Mouse (Mus musculus) gastrocnemius, postnatal 14 days (tissue): ENCODE measurements around the gene Ly6g6d. TPM values are rescaled to one million over a fixed set of nuclear protein-coding genes. Genes with fewer than 3 reads are reported as not detected.
A peak's percentile ranks its signal among the peaks of the same experiment; 100 is the strongest.
"Not testable (repeated sequence)": the region's sequence is repeated elsewhere in the genome, so short reads cannot be mapped to it uniquely, and the experiment has no call there.

ENCODE experiments used
- DNase-seq: peaks from one replicate; pipeline ENCODE4 v3.0.0; 2021; ENCODE audit warnings: mixed read lengths
- intact Hi-C: fragments of 180-260 bp; cut with DNase I; formaldehyde crosslinking; loops from one replicate; pipeline ENCODE4 v1.15.1; 2025; ENCODE audit warnings: low total_unique reads
- total RNA-seq, 2 experiments: library from RNA; stranded (reverse); gene quantifications; 2 replicates each; pipeline ENCODE4 v1.2.3; 2021

The Ly6g6d gene
- total RNA-seq, 2 experiments from 2014 or later, result 0.64 TPM

GRCm38 (mm10) chr17:35052271-35052798, 25.5 kb downstream of the Ly6g6d start:
- intact Hi-C loops, result no loop called here
- no peak for DNase-seq

DNA sequence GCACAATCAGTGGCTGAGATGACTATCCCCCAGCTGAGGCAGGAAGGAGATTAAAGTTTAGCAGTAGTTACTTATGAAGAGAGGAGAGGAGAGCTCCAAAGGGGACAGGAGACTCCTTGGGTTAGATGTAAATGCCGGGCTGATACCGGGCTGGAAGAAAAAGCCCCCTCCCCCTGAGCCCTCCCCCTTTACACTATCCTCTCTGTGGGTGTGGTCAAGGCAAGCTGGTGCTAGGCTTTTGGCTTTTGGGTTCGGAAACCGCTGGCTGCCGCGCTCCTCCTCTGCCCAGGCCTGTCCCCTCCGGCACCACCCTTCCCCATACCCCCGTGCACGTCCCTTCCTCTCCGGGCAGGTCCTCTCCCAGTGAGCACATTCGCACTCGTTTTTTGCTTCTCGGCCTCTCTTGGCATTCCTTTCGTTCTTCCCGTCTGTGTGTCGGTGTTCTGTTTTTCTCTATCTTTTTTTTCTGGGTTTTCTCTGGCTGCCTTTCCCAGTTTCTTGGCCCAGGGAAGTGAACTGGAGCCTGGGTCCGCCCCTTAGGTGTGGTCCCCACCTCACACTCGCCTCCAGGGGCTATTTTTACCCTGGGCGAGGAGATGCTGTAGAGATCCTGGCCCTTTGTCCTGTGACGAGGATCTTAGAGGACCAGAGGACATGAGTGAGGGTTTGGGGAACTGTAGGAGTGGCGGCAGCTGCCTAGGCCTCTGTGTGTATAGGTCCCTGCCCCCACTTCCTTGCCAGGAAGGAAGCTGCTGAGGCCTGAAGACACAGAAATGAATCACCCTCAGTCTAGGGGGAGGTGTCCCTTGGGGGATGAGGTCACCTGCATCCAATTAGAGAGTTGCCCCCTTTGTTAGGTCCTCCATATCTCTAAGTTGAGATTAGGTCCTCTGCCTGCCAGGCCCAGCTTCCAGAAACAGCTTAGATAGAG, 26.4 kb downstream of the Ly6g6d start:
- intact Hi-C loops, result no loop called here
- DNase-seq, result peak; percentile 63

DNA sequence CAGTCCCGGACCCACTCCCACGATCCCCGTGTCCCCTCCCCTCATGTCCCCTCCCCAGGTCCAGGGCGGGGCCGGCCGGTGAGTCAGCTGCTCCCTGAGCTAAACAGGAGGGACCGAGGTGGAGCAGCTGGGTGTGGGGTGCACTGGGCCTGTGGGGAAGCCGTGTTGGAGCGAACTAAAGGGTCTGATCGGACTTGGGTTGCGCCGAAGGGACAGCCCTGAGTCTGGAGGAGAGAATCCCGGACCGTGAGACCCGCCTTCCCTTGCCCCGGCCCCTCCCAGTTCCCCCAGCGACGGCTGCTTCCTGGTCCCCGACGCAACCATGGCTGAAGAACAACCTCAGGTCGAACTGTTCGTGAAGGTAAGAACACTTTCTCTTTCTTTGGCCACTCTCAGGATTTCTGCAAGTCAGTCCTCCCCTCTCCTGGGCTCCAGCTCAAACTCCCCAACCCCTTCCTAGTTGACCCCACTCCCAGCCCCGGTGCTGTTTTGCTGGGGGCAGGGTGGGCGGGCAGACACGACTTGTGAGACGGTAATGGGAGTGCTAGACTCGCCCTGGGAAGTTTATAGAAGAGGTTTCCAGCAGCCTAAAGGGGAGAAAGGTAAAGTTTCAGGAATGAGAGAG, 27.6 kb downstream of the Ly6g6d start:
- intact Hi-C loops, result no loop called here
- DNase-seq, result peak; percentile 83

DNA sequence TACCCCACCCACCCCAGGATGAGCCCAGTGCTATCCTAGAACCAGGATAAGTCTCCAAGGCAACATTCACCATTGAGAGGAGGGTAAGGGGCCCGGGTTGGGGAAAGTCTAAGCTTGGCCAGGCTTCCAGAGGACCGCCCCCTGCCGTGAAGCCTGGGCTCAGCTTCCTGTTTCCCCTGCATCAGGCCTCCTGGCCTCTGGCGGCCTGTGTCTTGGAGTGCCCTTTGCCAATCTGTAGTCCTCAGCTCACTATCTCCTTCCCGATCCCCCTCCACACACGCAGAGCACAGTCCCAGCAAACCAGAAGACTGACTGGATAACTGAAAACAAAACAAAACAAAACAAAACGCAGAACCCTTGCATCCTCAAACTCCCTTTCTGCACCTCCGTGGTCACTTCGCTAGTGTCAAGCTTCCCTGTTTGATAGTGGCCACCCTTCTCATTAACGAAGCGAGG, 28.3 kb downstream of the Ly6g6d start, which contains the start of gene Clic1:
TSS of gene Clic1 (plus strand) at position 406 of the 456 bp plus-strand sequence.
- DNase-seq, result peak; percentile 70
- intact Hi-C loops, result no loop called here

GRCm38 (mm10) chr17:35048932-35049440, 28.9 kb downstream of the Ly6g6d start:
- intact Hi-C loops, result no loop called here
- DNase-seq, result no peak

GRCm38 (mm10) chr17:35048149-35048931, 29.5 kb downstream of the Ly6g6d start:
- no peak for DNase-seq
- intact Hi-C loops, result no loop called here

DNA sequence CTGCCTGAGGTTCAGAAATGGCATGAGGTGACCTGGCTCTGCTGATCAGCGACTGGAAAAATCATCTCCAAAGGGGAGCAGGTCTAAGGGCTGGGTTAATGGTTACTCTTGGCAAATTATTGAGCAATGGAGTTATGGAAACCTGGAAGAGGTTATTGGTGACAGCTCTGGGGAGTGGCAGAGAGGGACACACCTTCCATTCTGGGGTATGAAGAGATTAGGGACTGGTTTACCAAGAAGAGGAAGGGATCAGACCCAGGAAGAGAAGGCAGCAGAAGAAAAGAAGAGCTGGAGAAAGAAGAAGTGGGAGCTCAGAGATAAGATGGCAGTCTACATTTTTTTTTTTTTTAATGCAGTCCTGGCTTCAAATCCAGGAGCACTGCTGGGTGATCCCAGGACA, 30.2 kb downstream of the Ly6g6d start:
- intact Hi-C loops, result no loop called here
- DNase-seq, result no peak

DNA sequence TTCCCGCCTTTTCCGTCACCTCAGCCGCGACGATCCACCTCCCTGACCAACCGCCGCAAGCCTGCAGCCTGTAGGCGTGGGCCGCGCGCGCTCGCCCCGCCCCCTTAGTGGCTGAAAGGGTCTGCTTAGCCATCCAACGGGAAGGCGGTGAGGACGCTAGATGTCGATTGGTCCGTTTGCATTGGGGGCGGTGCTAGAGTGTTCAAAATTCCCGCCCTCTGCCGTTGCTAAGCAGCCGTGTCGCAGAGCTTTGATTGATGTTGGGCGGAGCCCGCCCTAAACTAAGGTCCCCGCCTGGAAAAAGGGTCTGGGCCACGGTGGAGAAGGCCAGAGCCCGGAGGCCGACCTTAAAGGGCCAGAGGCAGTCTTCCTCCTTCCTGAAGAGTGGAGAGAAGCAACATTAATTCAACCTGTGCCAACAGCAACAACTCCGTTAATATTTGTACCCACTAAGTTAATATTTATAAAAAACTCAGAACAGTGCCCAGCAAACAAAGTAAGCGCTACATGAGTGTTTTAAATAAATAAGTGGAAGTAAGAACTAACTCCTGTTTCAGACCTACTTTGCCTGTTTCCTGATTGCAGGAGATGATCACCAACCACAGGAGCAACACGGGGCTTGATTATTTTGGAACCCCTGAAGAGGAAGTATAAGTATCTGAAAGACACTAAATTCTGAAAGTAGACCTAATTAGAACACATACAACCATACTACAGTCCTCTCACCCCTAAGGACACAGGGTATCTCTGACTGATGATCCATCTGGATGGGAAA, 31.0 kb downstream of the Ly6g6d start, which contains the start of gene Msh5:
TSS of gene Msh5 (minus strand) at position 65 of the 775 bp plus-strand sequence.
- DNase-seq, result peak; percentile 96
- intact Hi-C loops, result no loop called here

GRCm38 (mm10) chr17:35045807-35046680, 31.8 kb downstream of the Ly6g6d start:
- intact Hi-C loops, result no loop called here
- no peak for DNase-seq

DNA sequence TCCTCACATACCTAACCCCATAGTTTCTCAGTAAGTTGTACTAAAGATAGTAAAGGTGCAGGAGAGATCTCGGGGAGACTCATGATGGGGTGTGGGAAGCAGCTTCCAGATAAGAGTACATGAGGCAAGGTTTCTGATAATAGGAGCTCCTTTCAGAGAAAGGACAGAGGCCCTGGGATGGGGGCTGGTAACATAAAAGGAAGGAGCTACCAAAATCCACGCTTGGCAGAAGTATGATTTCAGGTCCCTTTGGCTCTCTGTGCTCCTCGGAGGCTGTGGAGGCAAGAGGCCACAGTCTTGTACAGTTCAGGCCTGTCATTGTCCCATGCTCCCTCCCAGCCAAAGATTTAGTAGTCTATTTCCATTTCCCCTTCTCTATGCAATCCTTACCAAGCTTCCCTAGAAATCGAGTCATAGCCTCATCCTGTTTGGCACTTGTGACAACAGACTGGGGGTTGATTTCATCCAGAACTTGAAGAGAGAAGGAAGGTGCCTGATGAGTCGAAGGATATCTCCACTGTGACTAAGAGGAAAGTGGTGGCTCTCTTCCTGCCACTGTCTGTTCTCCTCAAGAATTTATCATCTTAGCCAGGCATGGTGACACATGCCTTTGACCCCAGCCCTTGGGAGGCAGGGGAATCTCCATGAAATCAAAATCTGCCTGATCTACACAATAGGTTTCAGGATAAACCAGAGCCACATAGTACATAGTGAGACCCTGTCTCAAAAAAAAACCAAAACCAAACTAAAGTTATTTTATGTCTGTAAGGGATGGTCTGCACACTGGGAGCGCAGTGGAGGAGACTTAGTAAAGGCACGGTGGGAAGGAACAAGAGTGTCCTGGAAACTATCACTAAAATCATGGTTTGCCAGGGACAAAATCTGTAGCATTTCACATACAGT, 32.7 kb downstream of the Ly6g6d start:
- intact Hi-C loops, result no loop called here
- no peak for DNase-seq

DNA sequence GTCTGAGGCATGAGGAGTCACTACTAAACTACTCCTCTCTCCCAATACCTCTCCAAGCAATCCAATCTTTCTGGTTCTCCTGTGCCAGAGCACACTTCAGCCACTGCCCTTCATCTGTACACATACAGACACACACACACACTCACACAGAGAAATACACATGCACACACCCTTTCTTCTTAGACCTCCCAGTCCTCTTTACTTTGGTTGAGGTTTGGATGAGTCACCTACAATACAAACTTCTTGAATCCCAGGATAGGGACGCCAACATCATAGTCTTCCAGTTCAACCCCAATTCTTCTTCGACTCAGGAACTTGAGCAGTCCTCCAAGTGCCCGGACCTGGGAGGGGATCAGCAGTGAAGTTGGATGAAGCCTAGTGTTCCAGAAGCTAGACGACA, 34.1 kb downstream of the Ly6g6d start:
- no peak for DNase-seq
- intact Hi-C loops, result no loop called here

GRCm38 (mm10) chr17:35039121-35039873, 38.6 kb downstream of the Ly6g6d start:
- intact Hi-C loops, result no loop called here
- DNase-seq, result no peak

DNA sequence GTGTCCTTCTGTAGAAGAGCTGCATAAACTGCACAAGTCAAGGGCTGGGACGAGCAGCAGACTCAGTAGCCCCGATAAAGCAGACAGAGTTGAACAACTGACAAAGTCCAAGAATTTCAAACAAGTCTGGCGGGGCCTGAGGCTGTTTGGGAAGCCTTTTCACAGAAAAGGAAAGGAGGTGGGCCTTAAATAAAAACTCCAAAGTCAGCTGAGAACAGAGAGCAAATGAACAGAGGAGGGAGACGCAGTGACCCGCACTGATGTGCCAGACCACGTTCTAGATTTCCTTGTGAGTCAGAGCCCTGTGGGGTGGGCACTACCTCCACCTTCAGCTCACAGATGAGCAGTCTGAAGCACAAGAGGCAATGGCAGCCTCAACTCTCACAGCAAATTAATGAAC, 43.0 kb downstream of the Ly6g6d start:
- DNase-seq, result no peak
- intact Hi-C loops, result no loop called here

- intact Hi-C loops, DNase-seq: not testable (repeated sequence)
Observed at GRCm38 (mm10) chr17:35033703-35034102, 44.2 kb downstream of the Ly6g6d start.

DNA sequence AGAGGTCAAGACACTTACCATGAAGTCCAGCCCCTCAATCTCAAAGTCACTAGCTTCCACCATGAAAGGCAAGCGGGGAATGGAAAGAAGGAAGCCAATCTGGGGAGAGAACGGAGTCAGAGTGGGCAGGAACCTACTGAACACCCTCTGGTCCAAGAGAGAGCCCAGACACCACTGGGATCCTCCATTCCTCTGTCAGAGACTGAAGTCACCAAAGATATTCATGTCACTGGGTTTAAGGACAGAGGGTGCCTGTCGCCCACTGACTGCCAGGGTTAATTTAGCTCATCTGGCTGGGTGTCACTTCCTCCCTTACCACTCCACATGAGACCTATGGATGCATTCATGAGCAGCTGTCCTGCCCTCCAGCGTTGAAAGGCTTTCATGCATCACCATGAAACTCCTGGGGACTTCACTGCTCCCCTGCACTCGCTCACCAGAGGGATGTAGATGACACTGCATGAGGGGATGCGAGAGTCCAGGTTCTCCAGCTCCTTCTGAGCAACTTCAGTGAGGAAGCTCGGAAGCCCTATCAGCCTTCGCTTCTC, 45.5 kb downstream of the Ly6g6d start:
- intact Hi-C loops, result no loop called here
- DNase-seq, result no peak

GRCm38 (mm10) chr17:35031880-35032279, 46.0 kb downstream of the Ly6g6d start:
- DNase-seq, result no peak
- intact Hi-C loops, result no loop called here
